Mouse (Mus musculus): ENCODE results near the gene Ppm1l.
A peak's percentile ranks its signal among the peaks of the same experiment; 100 is the strongest.

The Ppm1l gene

DNA sequence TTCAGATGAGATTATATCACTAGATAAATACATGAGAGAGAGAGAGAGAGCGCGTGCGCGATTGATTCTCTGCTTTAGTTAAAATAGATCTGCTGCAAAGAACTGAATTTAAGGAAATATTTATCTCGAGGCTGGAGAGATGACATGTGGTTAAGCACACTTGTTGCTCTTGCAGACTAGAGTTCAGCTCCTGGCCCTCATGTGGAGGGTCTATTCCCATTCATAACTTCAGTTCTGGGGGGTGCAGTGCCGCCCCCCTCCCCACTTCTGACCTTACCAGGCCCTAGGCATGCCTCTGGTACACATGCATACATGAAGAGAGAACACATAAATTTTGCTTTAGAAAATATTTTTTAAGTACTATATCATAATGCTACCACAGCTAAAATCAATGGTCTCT lies 280.6 kb downstream of the Ppm1l start:
- DNase-seq (ENCODE audit: low spot score in 2 of 2), result no peak

DNA sequence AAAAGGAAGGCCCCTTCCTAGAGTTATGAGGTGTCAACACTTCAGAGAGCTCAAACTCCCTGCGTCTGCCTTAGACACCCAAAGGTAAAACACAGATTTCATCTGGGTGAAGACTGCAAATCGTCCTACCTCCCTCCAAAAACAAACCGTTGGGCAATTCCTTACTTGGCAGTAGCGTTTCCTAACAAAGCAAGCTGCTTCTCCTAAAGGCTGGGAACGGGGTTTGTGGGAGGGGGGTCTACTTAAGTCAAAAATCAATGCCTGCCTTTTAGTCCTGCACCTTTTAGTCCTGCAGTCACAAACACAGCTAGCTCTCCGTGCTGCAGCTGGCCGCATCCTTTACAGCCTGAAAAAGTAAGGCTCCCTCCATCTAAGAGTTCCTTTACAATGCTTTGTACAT lies 281.2 kb downstream of the Ppm1l start:
- DNase-seq (ENCODE audit: low spot score in 2 of 2), result no peak

DNA sequence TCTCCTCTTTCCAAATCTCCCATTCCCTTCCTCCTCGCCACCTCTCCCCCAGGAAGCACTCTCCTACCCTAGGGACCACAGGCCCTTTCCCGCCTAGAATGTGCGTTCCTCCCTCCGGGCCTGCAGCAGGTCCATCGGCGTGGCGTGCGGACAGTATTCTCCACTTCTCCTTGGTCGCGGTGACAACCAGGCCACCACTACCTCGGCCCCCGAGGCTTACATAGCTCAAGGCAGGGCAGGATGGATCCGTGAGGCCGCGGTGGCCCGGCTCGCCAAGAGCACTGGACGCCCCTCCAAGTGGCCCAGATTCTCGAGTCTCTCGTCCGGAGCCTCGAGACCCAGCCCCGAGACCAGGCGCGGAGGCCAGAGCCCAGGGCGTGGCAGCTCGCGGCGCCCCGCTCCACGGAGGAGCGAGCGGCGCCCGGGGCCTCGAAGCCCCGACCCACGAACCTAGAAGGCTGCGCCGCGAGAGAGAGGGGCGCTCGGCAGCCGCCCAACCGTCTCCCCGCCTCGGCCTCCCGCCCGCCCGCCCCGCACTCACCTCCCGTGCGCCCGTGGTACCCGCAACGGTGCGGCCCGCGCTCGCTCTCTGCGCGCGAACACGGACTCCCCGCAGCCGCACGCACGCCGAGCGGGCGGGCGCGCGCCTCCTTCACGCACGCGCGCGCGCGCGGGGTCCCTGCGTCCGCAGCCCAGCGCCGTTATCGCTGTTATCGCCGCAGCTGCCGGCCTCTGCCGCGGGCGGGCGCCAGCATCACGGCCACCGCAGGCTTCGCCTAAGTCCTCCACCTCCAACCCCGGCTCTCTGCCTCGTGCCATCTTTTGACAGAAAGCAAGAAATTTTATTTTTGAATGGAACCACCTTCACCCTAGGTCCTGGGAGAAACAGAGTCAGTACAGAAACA lies 281.9 kb downstream of the Ppm1l start, which contains the start of gene B3galnt1:
TSS of gene B3galnt1 (minus strand) at position 700 of the 905 bp plus-strand sequence.
- peak; percentile 76 to 82 for DNase-seq (ENCODE audit: low spot score in 2 of 2)

GRCm38 (mm10) chr3:69599166-69599500 lies 282.5 kb downstream of the Ppm1l start:
- DNase-seq (ENCODE audit: low spot score in 2 of 2), result peak in 1 of 2 experiments; percentile 49

GRCm38 (mm10) chr3:69606923-69607322 lies 290.3 kb downstream of the Ppm1l start:
- DNase-seq (ENCODE audit: low spot score in 2 of 2), result no peak

- DNase-seq (ENCODE audit: low spot score in 2 of 2), result no peak
These were observed 290.8 kb downstream of the Ppm1l start for GRCm38 (mm10) chr3:69607468-69607867.

GRCm38 (mm10) chr3:69607909-69608308 lies 291.2 kb downstream of the Ppm1l start:
- no peak for DNase-seq (ENCODE audit: low spot score in 2 of 2)

Data from right cerebral cortex, postnatal 10 days (tissue).